Mouse (Mus musculus): ENCODE measurements around the gene Nup153.

- no peak for TF ChIP-seq EP300 (IDR thresholded peaks at IDR 0.05; ENCODE audit: insufficient read depth, low read depth, low read length)
- no peak for TF ChIP-seq POLR2A (IDR thresholded peaks at IDR 0.05; ENCODE audit: insufficient read depth, low read depth, low read length)
These were observed 31.6 kb upstream of the Nup153 start for GRCm38 (mm10) chr13:46759281-46759809.

All from heart, adult 2 months (tissue).